Mouse (Mus musculus) C2C12 (cell line): Measurements from ENCODE around the gene Gm128.

Experiments used
- CEBPB ChIP-seq: IDR thresholded peaks from one replicate; pipeline ENCODE4 v1.6.1; 2011; ENCODE audit warnings: low read depth, mild to moderate bottlenecking, control low read depth, moderate library complexity
- CTCF ChIP-seq: IDR thresholded peaks from one replicate; pipeline ENCODE4 v1.5.1; 2011; ENCODE audit not compliant: control insufficient read depth, insufficient read depth, insufficient read length
- MAX ChIP-seq: IDR thresholded peaks from one replicate; pipeline ENCODE4 v1.6.1; 2011; ENCODE audit warnings: mild to moderate bottlenecking, control low read depth
- MYOD1 ChIP-seq: IDR thresholded peaks from one replicate; pipeline ENCODE4 v1.6.1; 2011; ENCODE audit warnings: low read depth; ENCODE audit not compliant: control insufficient read depth, insufficient read length
- USF1 ChIP-seq: IDR thresholded peaks from one replicate; pipeline ENCODE4 v1.6.1; 2011; ENCODE audit warnings: low read depth, mild to moderate bottlenecking, control low read depth, moderate library complexity

DNA sequence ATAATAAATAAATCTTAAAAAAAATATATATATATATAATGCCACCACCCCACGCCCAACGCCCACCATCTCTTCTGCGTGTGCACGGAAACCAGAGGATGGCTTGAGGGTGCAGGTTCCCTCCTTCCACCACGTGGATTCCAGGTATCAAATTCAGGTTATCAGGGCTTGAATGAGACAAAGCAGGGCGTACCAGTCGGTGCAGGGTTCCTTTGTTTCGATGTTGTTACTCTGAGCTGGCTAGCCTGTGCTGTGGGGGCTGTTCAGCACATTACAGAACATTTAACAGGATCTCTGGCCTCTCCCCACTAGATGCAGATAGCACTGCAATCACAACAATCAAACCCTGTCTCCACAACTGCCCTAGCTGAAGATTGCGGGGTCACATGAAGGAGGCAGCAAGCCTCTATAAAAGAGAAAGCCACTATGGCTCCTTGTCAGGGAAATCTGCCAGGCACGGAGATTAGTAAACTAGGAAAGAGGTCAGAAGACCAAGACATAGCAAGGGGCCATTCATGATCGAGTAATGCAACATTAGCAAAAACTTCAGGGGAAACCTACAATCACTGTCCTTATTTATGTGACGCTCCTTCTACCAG is 29.5 kb upstream of the Gm128 start:
- TF ChIP-seq MYOD1 = no peak
- no peak for TF ChIP-seq CTCF
- TF ChIP-seq MAX = no peak
- TF ChIP-seq USF1 = no peak
- no peak for TF ChIP-seq CEBPB
